Mouse (Mus musculus) midbrain, embryonic 11.5 days (tissue): ENCODE data around the gene BC051142. TPM values are rescaled to one million over a fixed set of nuclear protein-coding genes. Genes with fewer than 3 reads are reported as not detected.

ENCODE experiments used
- ATAC-seq: fragments of 200-750 bp; cut with Nextera tagmentation; 2 replicates; pipeline ENCODE4 v1.8.0; 2017; ENCODE audit warnings: moderate TSS enrichment, moderate library complexity; ENCODE audit not compliant: low FRiP score
- DNase-seq: peaks from one replicate; pipeline ENCODE4 v3.0.0; 2015; ENCODE audit warnings: low spot score; ENCODE audit errors: missing footprints
- H3K27ac ChIP-seq: fragments of 300-500 bp; sonication (generic); 2 replicates; pipeline ENCODE4 v1.5.1; 2014; ENCODE audit warnings: low read depth, low read length
- H3K27me3 ChIP-seq: fragments of 300-500 bp; sonication (generic); 2 replicates; pipeline ENCODE4 v1.6.1; 2014; ENCODE audit warnings: mild to moderate bottlenecking, low read length, moderate library complexity, mixed read lengths; ENCODE audit not compliant: control insufficient read depth, insufficient read depth
- H3K36me3 ChIP-seq: fragments of 300-500 bp; sonication (generic); 2 replicates; pipeline ENCODE4 v1.6.1; 2014; ENCODE audit warnings: mild to moderate bottlenecking, low read length, moderate library complexity, mixed read lengths; ENCODE audit not compliant: control insufficient read depth, insufficient read depth
- H3K4me1 ChIP-seq: fragments of 300-500 bp; sonication (generic); 2 replicates; pipeline ENCODE4 v1.6.1; 2014; ENCODE audit warnings: low read length; ENCODE audit not compliant: control insufficient read depth, insufficient read depth
- H3K4me2 ChIP-seq: fragments of 300-500 bp; sonication (generic); 2 replicates; pipeline ENCODE4 v1.6.1; 2014; ENCODE audit warnings: mild to moderate bottlenecking, moderate library complexity
- H3K4me3 ChIP-seq: fragments of 300-500 bp; sonication (generic); 2 replicates; pipeline ENCODE4 v1.5.1; 2014; ENCODE audit warnings: low read depth, low read length
- H3K9ac ChIP-seq: fragments of 300-500 bp; sonication (generic); 2 replicates; pipeline ENCODE4 v1.6.1; 2014; ENCODE audit warnings: low read length
- H3K9me3 ChIP-seq: fragments of 300-500 bp; sonication (generic); 2 replicates; pipeline ENCODE4 v1.6.1; 2016; ENCODE audit warnings: low read length; ENCODE audit not compliant: control insufficient read depth
- WGBS: fragments of 180-500 bp; shearing (Covaris S2); extraction: QIAGEN DNeasy Blood & Tissue Kit; methylation state at CpG from one replicate; pipeline ENCODE4 v1.1.7; 2014; 5-methylcytosine and 5-hydroxymethylcytosine counted together
- polyA plus RNA-seq: library from polyadenylated mRNA; unstranded; fragments of >200 nt; fragmentation: Nextera tagmentation; extraction: Ambion mirVana; gene quantifications from 2 replicates; pipeline ENCODE4 v1.2.1, GENCODE M21; 2014

Gene BC051142
- polyA plus RNA-seq: 1.6 and 2.9 TPM in 2 replicates

DNA sequence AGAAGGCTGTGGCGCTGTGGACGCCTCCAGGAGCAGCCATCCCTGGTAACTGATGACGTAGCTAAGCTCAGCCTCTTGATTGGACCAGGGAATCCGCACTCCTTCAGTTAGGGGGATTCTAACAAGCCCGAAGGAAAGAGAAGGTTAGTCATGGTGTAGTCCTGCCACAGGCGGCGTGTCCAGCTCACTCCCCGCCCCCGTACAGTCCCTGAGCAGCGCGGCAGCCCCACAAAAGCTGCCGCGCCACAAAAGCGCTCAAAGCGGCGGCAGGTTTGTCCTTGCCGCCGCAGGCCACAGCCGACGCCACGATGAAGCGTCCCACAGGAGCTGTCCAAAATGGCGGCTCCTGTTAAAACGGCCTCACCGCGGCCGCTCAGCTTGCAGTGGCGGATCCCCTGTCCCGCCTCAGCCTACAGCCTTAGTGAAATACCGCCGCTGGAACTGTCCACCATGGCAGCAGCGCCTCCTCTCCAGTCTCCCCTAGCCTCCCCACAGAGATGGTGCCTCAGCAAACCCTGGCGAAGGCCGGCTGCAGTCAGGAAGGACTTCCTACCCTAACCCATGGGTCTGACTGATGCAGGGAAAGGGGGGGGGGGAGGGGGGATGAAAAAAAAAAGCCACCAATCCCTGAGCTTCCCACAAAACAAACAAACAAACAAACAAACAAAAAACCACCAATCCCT is at the start of gene BC051142:
BC051142 (plus strand) TSS at position 110 of the 683 bp plus-strand sequence.
- no peaks in the 10 kb centered on the region for H3K36me3 ChIP-seq
- peak within 1 kb of the TSS; percentile 69 for H3K4me2 ChIP-seq
- no peaks in the 10 kb centered on the region for H3K27me3 ChIP-seq
- peak within 1 kb of the TSS; percentile 94 for H3K27ac ChIP-seq
- no peaks in the 10 kb centered on the region for H3K9me3 ChIP-seq
- H3K9ac ChIP-seq: peak within 1 kb of the TSS; percentile 93
- WGBS: 6% methylated on average over 34 of the region's 34 CpGs
- H3K4me3 ChIP-seq: peak within 1 kb of the TSS; percentile 53
- ATAC-seq (peak; percentile 97), DNase-seq (peak; percentile 98)
- peaks cover 4% of the 10 kb centered on the region; the same call in 1 of the 2 replicates for H3K4me1 ChIP-seq

DNA sequence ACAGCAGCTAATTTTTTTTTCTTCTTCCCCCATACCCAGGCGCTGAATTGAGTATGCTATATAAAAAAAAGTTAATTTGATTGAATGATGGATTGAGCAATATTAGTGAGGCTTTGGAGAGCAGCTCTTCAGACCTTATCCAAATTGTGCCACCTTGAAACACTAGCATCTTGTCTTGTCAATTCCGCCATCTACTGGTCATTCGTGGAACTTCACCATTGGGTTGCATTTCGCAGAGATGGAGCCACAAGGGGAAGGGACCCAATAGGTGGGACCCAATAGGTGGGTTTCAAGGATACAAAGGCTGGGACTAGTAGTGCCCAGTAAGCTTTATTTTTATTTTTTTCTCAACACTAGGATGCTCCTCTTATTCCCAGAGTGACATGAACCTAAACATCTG is 49.2 kb upstream of the BC051142 start:
- ATAC-seq (no peak), DNase-seq (peak; percentile 98)
- Histone ChIP-seq H3K4me3 (no peak overlapping the region), H3K9ac (no peak overlapping the region), H3K27ac (no peak overlapping the region), H3K9me3 (no peaks in the 10 kb centered on the region), H3K36me3 (no peaks in the 10 kb centered on the region), H3K4me2 (no peak overlapping the region), H3K4me1 (no peaks in the 10 kb centered on the region), H3K27me3 (no peaks in the 10 kb centered on the region)
- 8% methylated on average over 4 of the region's 4 CpGs for WGBS

DNA sequence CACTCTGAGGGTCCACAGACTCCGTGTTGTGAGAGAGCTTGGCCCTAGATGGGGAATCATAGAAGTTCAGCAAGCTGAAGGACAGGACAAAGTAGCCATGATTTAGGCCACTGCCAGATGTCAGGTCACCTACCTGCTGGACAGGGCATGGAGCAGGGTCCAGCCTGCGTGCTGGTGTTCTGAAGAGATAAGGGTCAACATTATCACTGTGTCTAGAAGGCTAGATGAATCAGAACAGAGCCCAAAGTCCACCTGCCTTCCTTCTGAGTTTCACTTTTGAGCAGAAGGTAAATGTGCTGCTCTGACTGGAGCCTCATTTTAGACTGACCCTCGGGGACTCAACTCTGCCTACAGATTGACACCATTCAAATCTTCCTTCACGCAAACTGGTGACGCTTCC is 44.1 kb upstream of the BC051142 start, which contains the start of gene Btnl2:
Btnl2 (plus strand) TSS at position 284 of the 400 bp plus-strand sequence.
- Histone ChIP-seq H3K9me3 (no peaks in the 10 kb centered on the region), H3K4me3 (no peak within 1 kb of the TSS), H3K4me1 (no peaks in the 10 kb centered on the region), H3K27me3 (no peaks in the 10 kb centered on the region), H3K4me2 (no peak within 1 kb of the TSS), H3K27ac (no peak within 1 kb of the TSS), H3K9ac (no peak within 1 kb of the TSS), H3K36me3 (no peaks in the 10 kb centered on the region)
- ATAC-seq (no peak), DNase-seq (no peak)
- WGBS: 92% methylated on average over 5 of the region's 5 CpGs

DNA sequence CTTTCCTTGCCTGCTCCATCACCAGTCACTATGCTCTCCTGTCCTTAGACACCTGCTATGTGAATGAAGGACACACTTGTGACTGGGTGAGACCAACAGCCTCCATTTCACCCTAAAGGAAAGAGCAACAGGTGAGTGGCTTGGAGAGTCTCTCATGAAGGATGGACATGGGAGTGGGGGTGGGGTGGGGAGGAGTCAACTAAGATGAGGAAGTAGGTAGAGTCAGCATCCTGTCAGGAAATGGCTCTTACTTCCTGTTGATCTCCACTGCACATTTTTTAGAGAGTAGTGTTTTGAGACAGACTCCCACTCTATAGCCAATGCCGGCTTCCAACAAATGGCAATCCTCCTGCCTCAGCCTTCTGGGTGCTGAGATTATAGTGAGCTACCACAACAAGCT is 43.7 kb upstream of the BC051142 start:
- Histone ChIP-seq H3K4me2 (no peak overlapping the region), H3K9ac (no peak overlapping the region), H3K4me3 (no peak overlapping the region), H3K36me3 (no peaks in the 10 kb centered on the region), H3K4me1 (no peaks in the 10 kb centered on the region), H3K27me3 (no peaks in the 10 kb centered on the region), H3K9me3 (no peaks in the 10 kb centered on the region), H3K27ac (no peak overlapping the region)
- DNase-seq (no peak), ATAC-seq (no peak)
- 95% methylated on average over 1 of the region's 1 CpGs for WGBS

DNA sequence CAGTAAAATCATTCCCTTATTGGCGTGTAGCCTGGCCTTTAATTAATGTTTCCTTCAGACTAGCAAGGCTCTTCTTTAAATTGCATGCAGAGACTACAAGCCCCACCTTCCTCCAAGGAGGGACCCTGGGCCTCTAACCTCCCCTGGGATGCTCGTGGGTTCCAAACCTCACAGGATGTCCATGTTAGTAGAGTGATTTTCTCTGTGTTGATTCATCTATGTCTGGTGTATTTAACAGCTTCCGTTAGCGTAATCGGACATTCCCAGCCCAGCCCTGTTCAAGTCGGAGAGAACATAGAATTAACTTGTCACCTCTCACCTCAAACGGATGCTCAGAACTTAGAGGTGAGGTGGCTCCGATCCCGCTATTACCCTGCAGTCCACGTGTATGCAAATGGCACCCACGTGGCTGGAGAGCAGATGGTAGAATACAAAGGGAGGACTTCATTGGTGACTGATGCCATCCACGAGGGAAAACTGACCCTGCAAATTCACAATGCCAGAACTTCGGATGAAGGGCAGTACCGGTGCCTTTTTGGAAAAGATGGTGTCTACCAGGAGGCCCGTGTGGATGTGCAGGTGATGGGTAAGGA is 35.6 kb upstream of the BC051142 start:
- Histone ChIP-seq H3K4me2 (no peak overlapping the region), H3K9ac (no peak overlapping the region), H3K9me3 (no peaks in the 10 kb centered on the region), H3K36me3 (no peaks in the 10 kb centered on the region), H3K4me3 (no peak overlapping the region), H3K4me1 (no peaks in the 10 kb centered on the region), H3K27ac (no peak overlapping the region), H3K27me3 (no peaks in the 10 kb centered on the region)
- ATAC-seq (no peak), DNase-seq (no peak)
- 85% methylated on average over 15 of the region's 15 CpGs for whole genome bisulfite sequencing

DNA sequence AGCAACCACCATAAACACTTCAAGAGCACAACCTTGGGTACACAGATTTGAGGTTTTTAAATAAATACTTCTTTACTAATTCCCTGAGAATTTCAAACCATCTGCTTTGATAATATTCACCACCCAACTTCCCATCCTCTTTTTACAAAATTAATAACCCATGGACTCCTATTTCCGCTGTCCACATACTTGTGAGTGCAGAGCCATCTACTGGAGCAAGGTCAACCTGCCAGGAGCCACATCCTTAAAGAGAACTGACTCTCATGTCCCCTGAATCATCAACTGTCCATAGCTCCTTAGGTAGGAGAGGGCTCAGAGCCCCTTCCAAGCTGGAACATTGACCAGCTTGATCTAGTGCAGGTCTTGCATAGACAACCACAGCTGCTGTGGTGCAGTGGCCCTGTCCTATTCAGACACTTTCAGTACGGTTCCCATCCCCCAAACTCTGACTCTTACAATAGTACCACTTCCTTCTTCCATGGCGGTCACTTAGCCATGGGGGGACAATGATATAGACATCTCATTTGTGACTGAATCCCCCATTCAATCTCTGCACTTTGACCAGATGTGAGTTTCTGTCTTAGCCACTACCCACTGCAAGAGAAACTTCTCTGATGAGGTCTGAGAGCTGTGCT is 34.8 kb upstream of the BC051142 start:
- no peaks in the 10 kb centered on the region for H3K27me3 ChIP-seq
- H3K9ac ChIP-seq: no peak overlapping the region
- no peaks in the 10 kb centered on the region for H3K4me1 ChIP-seq
- ATAC-seq (no peak), DNase-seq (no peak)
- H3K4me2 ChIP-seq: no peak overlapping the region
- H3K4me3 ChIP-seq: no peak overlapping the region
- H3K36me3 ChIP-seq: no peaks in the 10 kb centered on the region
- H3K27ac ChIP-seq: no peak overlapping the region
- 81% methylated on average over 3 of the region's 3 CpGs for WGBS
- no peaks in the 10 kb centered on the region for H3K9me3 ChIP-seq

DNA sequence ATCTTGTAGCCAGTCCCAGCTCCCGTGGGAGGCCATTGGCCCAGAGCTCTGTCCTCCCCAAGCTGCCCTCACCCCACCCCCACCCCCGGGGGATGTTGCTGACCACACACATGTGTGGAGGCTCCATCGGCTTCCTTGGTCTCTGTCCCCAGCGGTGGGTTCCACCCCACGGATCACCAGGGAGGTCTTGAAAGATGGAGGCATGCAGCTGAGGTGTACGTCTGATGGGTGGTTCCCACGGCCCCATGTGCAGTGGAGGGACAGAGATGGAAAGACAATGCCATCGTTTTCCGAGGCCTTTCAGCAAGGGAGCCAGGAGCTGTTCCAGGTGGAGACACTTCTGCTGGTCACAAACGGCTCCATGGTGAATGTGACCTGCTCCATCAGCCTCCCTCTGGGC is 33.6 kb upstream of the BC051142 start:
- Histone ChIP-seq H3K27me3 (no peaks in the 10 kb centered on the region), H3K4me3 (no peak overlapping the region), H3K4me2 (no peak overlapping the region), H3K36me3 (no peaks in the 10 kb centered on the region), H3K27ac (no peak overlapping the region), H3K9me3 (no peaks in the 10 kb centered on the region), H3K4me1 (no peaks in the 10 kb centered on the region), H3K9ac (no peak overlapping the region)
- 74% methylated on average over 10 of the region's 10 CpGs for WGBS
- ATAC-seq: no peak
- no peak for DNase-seq

DNA sequence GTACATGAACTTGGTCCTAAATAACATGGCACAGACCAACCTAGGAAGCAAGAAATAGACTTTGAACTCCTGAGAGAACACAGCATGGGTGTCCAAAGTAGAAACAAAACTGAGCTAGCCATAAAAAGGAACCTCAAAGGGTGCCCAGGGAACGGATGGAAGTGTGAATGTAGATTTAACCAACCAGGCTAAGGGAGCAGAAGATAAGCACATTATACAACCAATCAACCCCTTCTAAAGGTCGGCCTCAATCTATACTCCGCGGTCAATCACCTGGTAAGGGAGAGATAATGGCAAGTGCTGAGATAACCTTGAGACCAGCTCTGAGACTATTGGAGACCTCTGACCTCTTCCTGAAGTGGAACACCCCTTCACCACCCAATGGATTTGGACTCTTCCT is 28.1 kb upstream of the BC051142 start:
- Histone ChIP-seq H3K27ac (no peak overlapping the region), H3K4me1 (no peaks in the 10 kb centered on the region), H3K27me3 (no peaks in the 10 kb centered on the region), H3K36me3 (no peaks in the 10 kb centered on the region), H3K4me2 (no peak overlapping the region), H3K9ac (no peak overlapping the region), H3K9me3 (no peaks in the 10 kb centered on the region), H3K4me3 (no peak overlapping the region)
- no peak for ATAC-seq
- WGBS: 86% methylated on average over 4 of the region's 4 CpGs
- no peak for DNase-seq

DNA sequence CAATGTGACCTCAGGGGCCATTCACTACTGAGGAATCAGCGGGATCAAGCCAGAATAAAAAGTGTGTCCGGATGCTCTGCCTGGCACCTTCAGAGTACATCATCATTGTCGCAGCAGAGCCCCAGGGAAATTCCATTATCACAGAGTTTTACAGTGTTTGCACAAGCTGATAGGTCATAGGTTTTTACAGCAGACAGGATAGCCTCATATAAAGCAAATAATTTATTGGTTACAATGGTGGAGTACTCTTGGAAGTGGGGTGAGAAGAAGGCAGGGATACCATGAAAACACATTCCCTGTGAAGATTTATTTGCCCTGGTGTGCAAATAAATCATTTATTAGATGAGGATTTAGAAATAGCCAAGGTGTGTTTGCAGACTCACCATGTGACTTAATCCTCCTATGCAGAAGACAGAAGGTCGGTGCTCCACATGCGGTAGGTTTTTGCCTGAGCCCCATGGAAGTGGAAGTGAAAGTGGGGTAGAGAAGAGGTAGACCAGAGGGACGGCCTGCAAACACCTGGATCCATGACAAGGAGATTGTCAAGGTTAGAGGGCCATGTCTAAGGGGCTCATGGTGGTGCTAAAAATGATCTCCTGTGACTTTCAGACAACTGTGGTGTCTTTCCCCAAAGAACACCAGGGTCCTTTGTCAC is 25.4 kb upstream of the BC051142 start:
- ATAC-seq (no peak), DNase-seq (no peak)
- Histone ChIP-seq H3K4me1 (no peaks in the 10 kb centered on the region), H3K27me3 (no peaks in the 10 kb centered on the region), H3K4me2 (no peak overlapping the region), H3K4me3 (no peak overlapping the region), H3K9ac (no peak overlapping the region), H3K27ac (no peak overlapping the region), H3K36me3 (no peaks in the 10 kb centered on the region), H3K9me3 (no peaks in the 10 kb centered on the region)
- WGBS: 87% methylated on average over 6 of the region's 6 CpGs
